Mouse (Mus musculus): ENCODE results near the gene Tmco4.

Gene Tmco4

GRCm38 (mm10) chr4:139091478-139092355, 119.0 kb downstream of the Tmco4 start:
- no peak for DNase-seq (ENCODE audit: low spot score in 2 of 2)

GRCm38 (mm10) chr4:139092356-139093195, 119.9 kb downstream of the Tmco4 start, which contains the start of gene Nbl1:
TSS of gene Nbl1 (minus strand) at chr4:139092993.
- DNase-seq (ENCODE audit: low spot score in 2 of 2), result peak in 1 of 2 experiments; percentile 40

- DNase-seq (ENCODE audit: low spot score in 2 of 2), result no peak
These were observed 120.5 kb downstream of the Tmco4 start for GRCm38 (mm10) chr4:139093196-139093530.

GRCm38 (mm10) chr4:139095406-139095805, 122.7 kb downstream of the Tmco4 start:
- DNase-seq (ENCODE audit: low spot score in 2 of 2), result no peak

GRCm38 (mm10) chr4:139096201-139096600, 123.5 kb downstream of the Tmco4 start:
- DNase-seq (ENCODE audit: low spot score in 2 of 2), result no peak

GRCm38 (mm10) chr4:139100326-139100725, 127.6 kb downstream of the Tmco4 start:
- DNase-seq (ENCODE audit: low spot score in 2 of 2), result no peak

- no peak for DNase-seq (ENCODE audit: low spot score in 2 of 2)
These were observed 128.9 kb downstream of the Tmco4 start for GRCm38 (mm10) chr4:139101546-139101945.

GRCm38 (mm10) chr4:139105453-139105852, 132.8 kb downstream of the Tmco4 start:
- no peak for DNase-seq (ENCODE audit: low spot score in 2 of 2)
